Mouse (Mus musculus) kidney, adult 2 months (tissue): ENCODE results near the gene Sdk1.

Experiments used
- CTCF ChIP-seq: fragments of 200-500 bp; conservative IDR thresholded peaks from 2 replicates; pipeline ENCODE4 v1.5.1; 2011; ENCODE audit warnings: low read depth, mild to moderate bottlenecking, control low read depth, low read length, moderate library complexity, mixed read lengths; ENCODE audit not compliant: insufficient read depth, insufficient read length
- POLR2A ChIP-seq: fragments of 200-500 bp; IDR thresholded peaks from one replicate; pipeline ENCODE4 v1.6.1; 2011; ENCODE audit warnings: low read depth, low read length, control low read depth

- no peak for TF ChIP-seq CTCF
- TF ChIP-seq POLR2A, result no peak
Measured at GRCm38 (mm10) chr5:141686876-141687420, 445.7 kb downstream of the Sdk1 start.
